Mouse (Mus musculus): ENCODE results near the gene Atp6v1f. TPM values are rescaled to one million over a fixed set of nuclear protein-coding genes. Genes with fewer than 3 reads are reported as not detected.

Atp6v1f gene
- polyA plus RNA-seq, 1 experiment from 2014 or later, result 161 TPM

DNA sequence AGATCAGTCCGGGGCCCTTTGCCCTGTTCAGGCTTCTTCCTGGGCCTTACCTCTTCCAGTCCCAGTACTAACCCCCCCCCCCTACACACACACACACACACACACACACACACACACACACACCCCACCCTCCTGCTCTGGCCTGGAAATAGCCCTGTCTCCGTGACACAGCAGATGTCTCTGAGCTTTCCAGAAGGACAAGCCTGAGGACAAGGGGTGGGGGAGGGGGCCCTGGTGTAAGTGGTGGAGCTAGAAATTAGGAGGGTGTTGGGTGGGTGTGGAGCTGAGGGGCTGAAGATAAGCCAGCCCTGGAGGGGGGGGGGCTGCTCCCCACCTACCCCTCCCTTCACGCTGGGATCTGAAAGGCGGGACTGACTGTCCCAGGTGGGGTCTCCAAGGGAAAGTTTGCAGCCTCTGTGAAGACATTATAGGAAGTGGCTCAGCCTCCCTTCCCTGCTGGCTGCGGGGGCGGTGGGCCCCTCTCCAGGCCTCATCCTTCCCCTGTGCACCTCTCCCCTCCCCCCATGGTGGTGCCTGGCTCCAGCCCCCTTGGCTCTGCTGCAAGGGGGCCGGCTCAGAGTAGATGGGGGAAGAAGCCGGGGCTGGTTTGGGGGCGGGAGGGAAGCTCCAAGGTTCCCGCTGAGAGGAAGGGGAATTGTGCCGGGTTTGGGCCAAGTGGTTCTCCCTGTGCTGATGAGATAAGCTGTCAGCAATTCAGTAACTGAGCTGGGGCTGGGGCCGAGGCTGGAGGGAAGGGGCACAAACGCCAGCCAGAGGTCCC is 32.4 kb upstream of the Atp6v1f start:
- WGBS (ENCODE audit: insufficient replicate concordance), result 3% methylated on average over 11 of the region's 13 CpGs
- peak; percentile 19; the same call in 1 of the 2 replicates for ATAC-seq
- H3K9me3 ChIP-seq (replicated peaks), result no peaks in the 10 kb centered on the region
- peak overlapping the region; percentile 64 for H3K4me2 ChIP-seq
- peaks cover 91% of the 10 kb centered on the region for H3K27me3 ChIP-seq (replicated peaks)
- peak overlapping the region; percentile 42 for H3K4me3 ChIP-seq
- peak overlapping the region; percentile 41; the same call in 1 of the 2 replicates for H3K27ac ChIP-seq
- H3K4me1 ChIP-seq, result peaks cover 21% of the 10 kb centered on the region
- no peaks in the 10 kb centered on the region for H3K36me3 ChIP-seq
- no peak overlapping the region for H3K9ac ChIP-seq

DNA sequence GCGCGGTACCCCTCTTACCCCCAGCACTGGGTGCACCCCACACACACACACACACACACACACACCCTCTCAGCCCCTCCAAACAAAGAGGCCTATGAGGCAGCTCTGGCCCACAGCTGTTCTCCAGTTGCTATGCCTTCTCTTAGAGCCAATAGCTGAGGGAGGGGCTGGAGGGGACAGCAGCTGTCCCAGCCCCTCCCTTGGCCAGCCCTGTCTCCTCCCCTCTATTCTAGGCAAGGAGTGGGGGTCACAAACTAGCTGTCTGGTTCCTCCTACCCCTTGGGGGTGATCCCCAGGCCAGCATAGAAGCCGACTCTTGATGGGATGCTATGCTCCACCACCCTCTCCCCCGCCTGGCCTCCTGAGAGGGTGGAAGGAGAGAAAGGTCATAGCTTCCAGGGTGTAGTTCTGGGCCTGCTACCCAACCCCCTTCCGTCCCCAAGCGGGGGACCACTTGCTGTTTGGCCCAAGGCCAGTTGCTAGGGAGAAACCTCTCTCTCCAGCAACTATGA is 31.5 kb upstream of the Atp6v1f start:
- H3K36me3 ChIP-seq, result no peaks in the 10 kb centered on the region
- no peak for ATAC-seq
- H3K9ac ChIP-seq, result no peak overlapping the region
- H3K4me1 ChIP-seq, result peaks cover 21% of the 10 kb centered on the region
- peak overlapping the region; percentile 42; the same call in 1 of the 2 replicates for H3K4me3 ChIP-seq
- 28% methylated on average over 6 of the region's 6 CpGs for WGBS (ENCODE audit: insufficient replicate concordance)
- peaks cover 88% of the 10 kb centered on the region for H3K27me3 ChIP-seq (replicated peaks)
- peak overlapping the region; percentile 36; the same call in 1 of the 2 replicates for H3K27ac ChIP-seq
- H3K9me3 ChIP-seq (replicated peaks), result no peaks in the 10 kb centered on the region
- peak overlapping the region; percentile 64 for H3K4me2 ChIP-seq

DNA sequence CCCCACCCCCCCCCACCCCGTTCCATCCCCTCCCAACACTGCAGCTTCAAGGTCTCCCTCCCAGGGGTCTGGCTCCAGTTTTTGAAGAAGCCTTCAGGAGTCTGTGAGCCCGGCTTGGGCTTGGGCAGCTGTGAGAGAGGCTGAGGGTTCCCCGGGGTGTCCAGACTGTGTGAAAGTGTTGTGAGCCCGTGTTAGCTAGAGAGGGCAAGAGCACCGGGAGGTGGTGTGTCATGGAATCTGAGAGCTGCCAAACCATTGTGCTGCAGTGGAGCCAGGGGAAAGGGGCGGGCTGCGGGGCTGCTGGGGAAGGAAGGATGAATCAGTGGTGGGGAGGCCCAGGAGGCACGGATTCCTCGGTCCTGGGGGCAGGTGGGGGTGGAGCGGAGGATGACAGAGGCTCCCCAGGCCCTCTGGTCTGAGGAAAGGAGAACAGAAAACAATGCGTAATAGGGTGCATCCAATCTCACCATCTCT is 31.0 kb upstream of the Atp6v1f start:
- ATAC-seq, result no peak
- Histone ChIP-seq H3K9me3 (replicated peaks) (no peaks in the 10 kb centered on the region), H3K4me2 (peak overlapping the region; percentile 64), H3K27me3 (replicated peaks) (peaks cover 83% of the 10 kb centered on the region), H3K4me3 (0 out of 2 replicates have a peak overlapping the region, but pooled peaks have one; percentile 42), H3K36me3 (no peaks in the 10 kb centered on the region), H3K27ac (peak overlapping the region; percentile 25; the same call in 1 of the 2 replicates), H3K4me1 (peaks cover 21% of the 10 kb centered on the region), H3K9ac (no peak overlapping the region)
- WGBS (ENCODE audit: insufficient replicate concordance), result 10% methylated on average over 11 of the region's 11 CpGs

DNA sequence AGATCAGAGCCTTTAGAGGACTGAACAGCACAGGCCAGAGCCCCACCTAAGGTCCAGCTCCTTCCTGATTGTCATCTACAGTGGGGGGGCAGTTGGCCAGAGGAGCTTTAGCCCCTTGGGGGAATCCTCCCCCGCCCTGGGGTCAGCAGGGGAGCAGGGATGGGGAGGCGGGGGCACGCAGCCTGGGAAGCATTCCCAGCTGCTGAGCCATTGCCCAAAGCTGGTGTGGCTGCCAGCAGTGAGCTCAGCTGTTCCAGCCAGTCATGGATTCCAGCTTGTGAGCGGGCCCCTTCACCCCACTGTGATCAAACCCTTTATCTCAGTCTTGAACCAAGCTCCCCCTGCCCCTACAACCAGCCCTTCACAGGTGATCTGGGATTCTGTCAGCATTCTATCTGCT is 28.3 kb upstream of the Atp6v1f start:
- Histone ChIP-seq H3K9ac (no peak overlapping the region), H3K9me3 (replicated peaks) (no peaks in the 10 kb centered on the region), H3K4me2 (no peak overlapping the region), H3K4me1 (peaks cover 17% of the 10 kb centered on the region), H3K27ac (no peak overlapping the region), H3K36me3 (0 out of 2 replicates have a peak, but pooled peaks cover 2% of the 10 kb centered on the region), H3K4me3 (no peak overlapping the region), H3K27me3 (replicated peaks) (peaks cover 56% of the 10 kb centered on the region)
- ATAC-seq, result no peak
- WGBS (ENCODE audit: insufficient replicate concordance), result 76% methylated on average over 4 of the region's 4 CpGs

DNA sequence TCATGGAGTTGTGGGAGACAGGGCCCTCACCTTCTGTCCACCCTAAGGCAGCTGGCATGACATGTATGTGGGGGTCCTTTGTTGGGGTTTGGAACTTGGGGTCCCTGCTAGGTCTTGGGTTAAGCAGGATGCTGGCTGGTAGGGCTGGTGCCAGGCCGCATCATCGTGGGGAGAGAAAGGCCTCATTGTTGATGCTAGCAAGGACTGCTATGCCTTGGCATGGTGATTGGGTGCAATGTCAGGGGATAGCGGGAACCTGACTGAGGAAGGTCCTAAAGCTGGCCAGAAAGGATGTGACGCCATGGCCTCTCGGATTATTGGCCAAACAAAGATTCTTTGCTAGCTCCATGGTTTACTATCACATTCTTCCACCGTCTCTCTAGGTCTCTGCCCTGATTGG is 27.7 kb upstream of the Atp6v1f start:
- Histone ChIP-seq H3K4me1 (peaks cover 13% of the 10 kb centered on the region), H3K9me3 (replicated peaks) (no peaks in the 10 kb centered on the region), H3K36me3 (0 out of 2 replicates have a peak, but pooled peaks cover 2% of the 10 kb centered on the region), H3K27ac (no peak overlapping the region), H3K4me3 (no peak overlapping the region), H3K4me2 (no peak overlapping the region), H3K27me3 (replicated peaks) (peaks cover 50% of the 10 kb centered on the region), H3K9ac (no peak overlapping the region)
- 74% methylated on average over 6 of the region's 6 CpGs for WGBS (ENCODE audit: insufficient replicate concordance)
- no peak for ATAC-seq

DNA sequence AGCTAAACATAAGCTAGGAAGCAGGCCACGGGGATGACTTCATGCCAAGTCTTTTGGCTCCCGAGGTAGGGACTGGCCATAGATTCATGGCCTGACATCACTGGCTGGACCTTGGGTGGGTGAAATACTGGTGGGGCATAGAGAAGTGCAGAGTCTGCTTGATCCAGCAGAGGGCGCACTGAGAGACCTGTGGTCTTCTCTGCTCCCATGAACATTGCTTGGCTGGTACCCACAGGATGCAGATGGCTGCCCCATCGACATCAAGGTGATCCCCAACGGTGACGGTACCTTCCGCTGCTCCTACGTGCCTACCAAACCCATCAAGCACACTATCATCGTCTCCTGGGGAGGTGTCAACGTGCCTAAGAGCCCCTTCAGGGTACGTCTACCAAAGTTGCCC is 22.7 kb upstream of the Atp6v1f start:
- 0 out of 2 replicates have a peak, but pooled peaks cover 2% of the 10 kb centered on the region for H3K36me3 ChIP-seq
- no peak overlapping the region for H3K9ac ChIP-seq
- WGBS (ENCODE audit: insufficient replicate concordance), result 52% methylated on average over 11 of the region's 11 CpGs
- peaks cover 7% of the 10 kb centered on the region for H3K27me3 ChIP-seq (replicated peaks)
- H3K4me3 ChIP-seq, result no peak overlapping the region
- no peak overlapping the region for H3K4me2 ChIP-seq
- no peaks in the 10 kb centered on the region for H3K4me1 ChIP-seq
- H3K27ac ChIP-seq, result no peak overlapping the region
- ATAC-seq, result no peak
- no peaks in the 10 kb centered on the region for H3K9me3 ChIP-seq (replicated peaks)

DNA sequence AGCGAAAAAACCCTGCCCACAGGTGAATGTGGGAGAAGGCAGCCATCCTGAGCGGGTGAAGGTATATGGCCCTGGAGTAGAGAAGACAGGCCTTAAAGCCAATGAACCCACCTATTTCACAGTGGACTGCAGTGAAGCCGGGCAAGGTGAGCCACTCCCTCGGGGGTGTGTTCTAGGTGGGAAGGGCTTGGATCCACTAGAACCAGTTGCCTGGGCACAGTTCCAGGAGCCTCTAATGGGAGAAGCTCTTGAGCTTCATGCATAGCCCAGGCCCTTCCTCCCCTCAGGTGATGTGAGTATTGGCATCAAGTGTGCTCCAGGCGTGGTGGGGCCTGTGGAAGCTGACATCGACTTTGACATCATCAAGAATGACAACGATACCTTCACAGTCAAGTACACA is 22.2 kb upstream of the Atp6v1f start:
- ATAC-seq, result no peak
- Histone ChIP-seq H3K9me3 (replicated peaks) (no peaks in the 10 kb centered on the region), H3K4me2 (no peak overlapping the region), H3K27ac (no peak overlapping the region), H3K4me1 (no peaks in the 10 kb centered on the region), H3K36me3 (0 out of 2 replicates have a peak, but pooled peaks cover 2% of the 10 kb centered on the region), H3K4me3 (no peak overlapping the region), H3K27me3 (replicated peaks) (peaks cover 2% of the 10 kb centered on the region), H3K9ac (no peak overlapping the region)
- WGBS (ENCODE audit: insufficient replicate concordance), result 79% methylated on average over 7 of the region's 7 CpGs

DNA sequence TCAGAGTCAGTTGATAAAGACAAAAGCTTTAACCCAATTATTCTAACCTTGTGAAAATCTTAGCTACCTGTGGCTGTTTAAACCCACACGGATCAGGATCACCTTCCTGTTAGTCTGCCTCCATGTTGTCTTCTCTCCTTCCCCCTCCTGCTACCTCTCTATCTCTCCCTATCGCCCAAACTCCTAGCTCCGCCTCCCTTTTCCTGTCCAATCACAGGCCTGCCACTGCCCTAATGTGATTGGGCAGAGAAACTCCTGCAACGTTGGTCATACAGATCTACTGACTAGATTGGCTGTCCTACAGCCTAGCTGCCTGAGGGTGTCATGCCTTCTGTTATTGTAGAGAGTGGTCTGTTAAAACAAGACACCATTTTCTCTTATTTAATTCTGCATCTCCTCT is 17.7 kb upstream of the Atp6v1f start:
- Histone ChIP-seq H3K36me3 (no peaks in the 10 kb centered on the region), H3K4me2 (no peak overlapping the region), H3K27ac (no peak overlapping the region), H3K4me1 (no peaks in the 10 kb centered on the region), H3K9me3 (replicated peaks) (no peaks in the 10 kb centered on the region), H3K9ac (no peak overlapping the region), H3K27me3 (replicated peaks) (no peaks in the 10 kb centered on the region; the same call in 1 of the 2 replicates), H3K4me3 (no peak overlapping the region)
- ATAC-seq, result no peak
- WGBS (ENCODE audit: insufficient replicate concordance), result 18% methylated on average over 4 of the region's 4 CpGs

DNA sequence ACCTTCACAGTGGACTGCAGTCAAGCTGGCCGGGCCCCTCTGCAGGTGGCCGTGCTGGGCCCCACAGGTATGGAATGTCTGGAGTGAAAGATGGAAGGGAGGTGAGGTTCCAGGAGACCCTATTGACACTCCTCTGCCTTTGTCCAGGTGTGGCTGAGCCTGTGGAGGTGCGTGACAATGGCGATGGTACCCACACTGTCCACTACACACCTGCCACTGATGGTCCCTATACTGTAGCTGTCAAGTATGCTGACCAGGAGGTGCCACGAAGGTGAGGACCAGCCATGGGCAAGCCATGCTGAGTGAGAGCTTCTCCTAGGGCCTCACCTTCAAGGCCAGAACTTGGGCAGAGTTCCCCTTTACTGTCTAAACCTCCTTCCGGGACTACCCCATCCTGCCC is 16.9 kb upstream of the Atp6v1f start:
- WGBS (ENCODE audit: insufficient replicate concordance), result 85% methylated on average over 6 of the region's 6 CpGs
- Histone ChIP-seq H3K4me2 (no peak overlapping the region), H3K36me3 (no peaks in the 10 kb centered on the region), H3K27me3 (replicated peaks) (no peaks in the 10 kb centered on the region; the same call in 1 of the 2 replicates), H3K27ac (no peak overlapping the region), H3K4me3 (no peak overlapping the region), H3K9ac (no peak overlapping the region), H3K4me1 (no peaks in the 10 kb centered on the region), H3K9me3 (replicated peaks) (no peaks in the 10 kb centered on the region)
- ATAC-seq, result no peak

DNA sequence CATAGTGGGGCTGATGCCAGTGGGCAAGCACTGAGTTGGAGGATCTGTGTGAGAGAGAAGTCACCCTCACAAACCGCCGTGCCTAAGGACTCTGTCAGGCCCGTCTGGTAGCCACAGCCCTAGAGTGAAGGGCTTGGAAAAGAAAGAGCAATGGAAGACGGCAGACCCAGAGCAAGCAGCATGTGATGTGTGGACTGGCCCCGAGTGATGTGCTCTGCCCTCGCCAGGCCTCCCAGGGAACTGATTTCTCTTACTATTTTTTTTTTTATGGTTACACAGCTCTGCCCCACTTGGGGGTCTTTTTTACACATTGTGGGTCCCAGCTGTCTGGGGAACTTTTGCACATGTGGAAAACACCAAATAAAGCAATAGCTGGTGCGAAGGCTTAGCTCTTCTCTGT is 6.0 kb upstream of the Atp6v1f start:
- Histone ChIP-seq H3K27me3 (replicated peaks) (peaks cover 10% of the 10 kb centered on the region; the same call in 1 of the 2 replicates), H3K4me3 (no peak overlapping the region), H3K36me3 (no peaks in the 10 kb centered on the region), H3K27ac (no peak overlapping the region), H3K4me2 (no peak overlapping the region), H3K4me1 (no peaks in the 10 kb centered on the region), H3K9me3 (replicated peaks) (no peaks in the 10 kb centered on the region), H3K9ac (no peak overlapping the region)
- ATAC-seq, result no peak
- WGBS (ENCODE audit: insufficient replicate concordance), result 52% methylated on average over 7 of the region's 7 CpGs

DNA sequence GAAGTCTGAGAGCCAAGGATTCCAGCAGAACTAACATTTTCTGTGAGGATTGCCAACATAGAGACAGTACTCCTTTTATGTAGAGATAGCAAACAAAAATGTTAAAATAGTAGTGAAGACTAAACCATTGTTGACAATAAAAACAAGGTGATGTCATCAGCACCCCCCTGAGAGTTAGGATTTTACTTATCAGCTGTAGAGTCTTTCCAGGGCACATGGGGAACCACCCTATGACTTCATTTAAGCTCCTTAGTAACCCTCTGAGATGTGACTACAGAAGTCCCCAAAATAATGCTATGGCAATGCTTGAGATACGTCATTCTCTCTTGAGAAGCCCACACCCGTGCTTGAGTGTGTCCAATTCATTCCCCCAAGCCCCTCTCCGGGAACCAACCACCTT is 4.1 kb upstream of the Atp6v1f start:
- Histone ChIP-seq H3K4me3 (no peak overlapping the region), H3K4me2 (no peak overlapping the region), H3K27me3 (replicated peaks) (0 out of 2 replicates have a peak, but pooled peaks cover 10% of the 10 kb centered on the region), H3K9ac (no peak overlapping the region), H3K27ac (no peak overlapping the region), H3K36me3 (no peaks in the 10 kb centered on the region), H3K9me3 (replicated peaks) (no peaks in the 10 kb centered on the region), H3K4me1 (peaks cover 3% of the 10 kb centered on the region)
- ATAC-seq, result no peak
- 68% methylated on average over 3 of the region's 3 CpGs for WGBS (ENCODE audit: insufficient replicate concordance)

DNA sequence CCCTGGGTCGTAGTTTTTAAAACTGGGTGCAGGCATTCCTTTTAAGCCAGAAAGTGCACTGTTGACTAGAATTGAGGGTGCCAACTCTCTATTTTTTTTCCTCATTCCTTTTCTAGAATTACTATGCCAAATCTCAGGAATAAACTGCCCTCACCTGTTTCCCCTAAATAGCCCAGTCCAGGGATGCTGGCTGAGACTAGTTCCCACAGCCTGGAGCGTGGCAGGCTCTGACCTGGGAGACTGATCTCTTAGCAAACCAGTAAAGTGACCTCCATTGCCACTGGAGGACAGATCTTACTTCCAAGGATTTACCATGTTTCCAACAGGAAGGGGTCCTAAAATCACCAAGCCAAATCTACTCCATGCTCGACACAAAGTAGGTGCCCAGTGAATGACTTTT is 1.3 kb downstream of the Atp6v1f start:
- Histone ChIP-seq H3K9ac (peak overlapping the region; percentile 77), H3K27ac (0 out of 2 replicates have a peak overlapping the region, but pooled peaks have one; percentile 65), H3K36me3 (peaks cover 25% of the 10 kb centered on the region), H3K4me1 (peaks cover 18% of the 10 kb centered on the region), H3K27me3 (replicated peaks) (no peaks in the 10 kb centered on the region), H3K4me2 (peak overlapping the region; percentile 78), H3K4me3 (peak overlapping the region; percentile 67), H3K9me3 (replicated peaks) (no peaks in the 10 kb centered on the region)
- ATAC-seq, result no peak
- 68% methylated on average over 3 of the region's 3 CpGs for WGBS (ENCODE audit: insufficient replicate concordance)

Data from liver, embryonic 12.5 days (tissue).